Mouse (Mus musculus) lung, adult 2 months (tissue): ENCODE results near the gene Nsf.

Source experiments
- CTCF ChIP-seq: fragments of 200-500 bp; IDR thresholded peaks from 2 replicates; pipeline ENCODE4 v1.5.1; 2011; ENCODE audit warnings: mild to moderate bottlenecking, low read length, control low read depth; ENCODE audit not compliant: insufficient read depth
- POLR2A ChIP-seq: fragments of 200-500 bp; IDR thresholded peaks from 2 replicates; pipeline ENCODE4 v1.6.1; 2011; ENCODE audit warnings: low read depth, mild to moderate bottlenecking, control low read depth, low read length, borderline replicate concordance; ENCODE audit errors: extremely low read depth

GRCm38 (mm10) chr11:103832331-103832730, 121.5 kb downstream of the Nsf start:
- TF ChIP-seq CTCF (no peak), POLR2A (no peak)
